Comparison of ENCODE assay signal across 8 mouse cellular contexts in genomic region chr7:19561431-19561764, GRCm38 (mm10). TPM values are rescaled to one million over a fixed set of nuclear protein-coding genes. Genes with fewer than 3 reads are reported as not detected.
A peak's percentile ranks its signal among the peaks of the same experiment; 100 is the strongest.
DNase-seq lines count a peak whose midpoint lies in the region; ATAC-seq and TF ChIP-seq lines count a peak whose summit lies in the region.

No protein-coding gene starts in this region.

- 2% methylated on average over 11 of the region's 11 CpGs for WGBS in kidney, adult 2 months
- 2% methylated on average over 11 of the region's 11 CpGs for WGBS in embryonic facial prominence, embryonic 10.5 days
- 2% methylated on average over 11 of the region's 11 CpGs for WGBS in intestine, postnatal 0 days
- under 1% methylated on average over 11 of the region's 11 CpGs for WGBS in midbrain, postnatal 0 days

- no peak for TF ChIP-seq POLR2A in kidney, adult 2 months (IDR thresholded peaks at IDR 0.05; ENCODE audit: low read depth, low read length)

- H3K27ac ChIP-seq in kidney, adult 2 months (ENCODE audit: insufficient read depth, low read depth, low read length), result peak overlapping the region; percentile 87
- H3K27ac ChIP-seq in embryonic facial prominence, embryonic 10.5 days (replicated peaks), result peak overlapping the region; percentile 95
- peak overlapping the region; percentile 88 for H3K27ac ChIP-seq in intestine, postnatal 0 days (ENCODE audit: low read depth, low read length)
- peak overlapping the region; percentile 94 for H3K27ac ChIP-seq in midbrain, postnatal 0 days (ENCODE audit: low read depth, low read length)

- DNase-seq in kidney, adult 2 months, result peak; percentile 69
- no peak for DNase-seq in kidney, postnatal 14 days
- DNase-seq in embryonic facial prominence, embryonic 10.5 days (ENCODE audit: low spot score), result no peak
- no peak for DNase-seq in midbrain, postnatal 0 days (ENCODE audit: low spot score)
- no peak for DNase-seq in urinary bladder, adult 2 months (ENCODE audit: low spot score)
- no peak for DNase-seq in adrenal gland, adult 8-10 months
- no peak for DNase-seq in lung, postnatal 25 days (ENCODE audit: low spot score)

- no peak for TF ChIP-seq CTCF in kidney, adult 2 months (conservative IDR thresholded peaks at IDR 0.05; ENCODE audit: insufficient read depth, insufficient read length, low read depth, low read length)
- TF ChIP-seq CTCF in intestine, postnatal 0 days (IDR thresholded peaks at IDR 0.05; ENCODE audit: low read depth), result no peak
- no peak for TF ChIP-seq CTCF in midbrain, postnatal 0 days (IDR thresholded peaks at IDR 0.05)

- H3K4me3 ChIP-seq in kidney, adult 2 months (ENCODE audit: insufficient read depth, low read depth, low read length), result peak overlapping the region; percentile 90
- H3K4me3 ChIP-seq in embryonic facial prominence, embryonic 10.5 days, result peak overlapping the region; percentile 100
- H3K4me3 ChIP-seq in intestine, postnatal 0 days (ENCODE audit: low read depth, low read length), result peak overlapping the region; percentile 90
- peak overlapping the region; percentile 90 for H3K4me3 ChIP-seq in midbrain, postnatal 0 days (ENCODE audit: low read depth, low read length)

- peak overlapping the region; percentile 96 for H3K4me2 ChIP-seq in intestine, postnatal 0 days (replicated peaks; ENCODE audit: low read depth)
- peak overlapping the region; percentile 95 for H3K4me2 ChIP-seq in midbrain, postnatal 0 days (ENCODE audit: low read depth, low read length, poor library complexity, severe bottlenecking)

- ATAC-seq in intestine, postnatal 0 days, result no peak
- no peak for ATAC-seq in midbrain, postnatal 0 days (ENCODE audit: low FRiP score)

- H3K9me3 ChIP-seq in embryonic facial prominence, embryonic 10.5 days, result peaks cover 14% of the 10 kb centered on the region; the same call in 1 of the 2 replicates
- H3K9me3 ChIP-seq in intestine, postnatal 0 days (ENCODE audit: control insufficient read depth), result no peaks in the 10 kb centered on the region
- no peaks in the 10 kb centered on the region for H3K9me3 ChIP-seq in midbrain, postnatal 0 days (ENCODE audit: low read length)

- no peaks in the 10 kb centered on the region for H3K36me3 ChIP-seq in kidney, adult 2 months (ENCODE audit: control insufficient read depth, insufficient read depth, low read length)
- H3K36me3 ChIP-seq in embryonic facial prominence, embryonic 10.5 days (replicated peaks), result peaks cover 60% of the 10 kb centered on the region
- H3K36me3 ChIP-seq in intestine, postnatal 0 days (ENCODE audit: control insufficient read depth, insufficient read depth), result peaks cover 16% of the 10 kb centered on the region
- H3K36me3 ChIP-seq in midbrain, postnatal 0 days (ENCODE audit: insufficient read depth, low read length), result peaks cover 21% of the 10 kb centered on the region

- H3K4me1 ChIP-seq in kidney, adult 2 months (ENCODE audit: control insufficient read depth, insufficient read depth, low read length), result peaks cover 41% of the 10 kb centered on the region
- peaks cover 49% of the 10 kb centered on the region for H3K4me1 ChIP-seq in embryonic facial prominence, embryonic 10.5 days
- H3K4me1 ChIP-seq in intestine, postnatal 0 days (replicated peaks; ENCODE audit: control insufficient read depth, insufficient read depth, low read length), result peaks cover 12% of the 10 kb centered on the region; the same call in 1 of the 2 replicates
- peaks cover 13% of the 10 kb centered on the region for H3K4me1 ChIP-seq in midbrain, postnatal 0 days (ENCODE audit: insufficient read depth, low read length)

- no peaks in the 10 kb centered on the region for H3K27me3 ChIP-seq in kidney, adult 2 months (replicated peaks; ENCODE audit: control insufficient read depth, insufficient read depth, low read length)
- H3K27me3 ChIP-seq in embryonic facial prominence, embryonic 10.5 days (replicated peaks; ENCODE audit: low read depth, poor library complexity, severe bottlenecking), result no peaks in the 10 kb centered on the region
- H3K27me3 ChIP-seq in intestine, postnatal 0 days (replicated peaks; ENCODE audit: control insufficient read depth, insufficient read depth, low read length), result no peaks in the 10 kb centered on the region
- no peaks in the 10 kb centered on the region for H3K27me3 ChIP-seq in midbrain, postnatal 0 days (ENCODE audit: insufficient read depth, low read length)

- H3K9ac ChIP-seq in intestine, postnatal 0 days (ENCODE audit: low read depth, low read length), result peak overlapping the region; percentile 75
- peak overlapping the region; percentile 96 for H3K9ac ChIP-seq in midbrain, postnatal 0 days (replicated peaks; ENCODE audit: low read length, poor library complexity, severe bottlenecking)

RNA-seq across cellular contexts. Expression of gene Ppp1r37, which starts 1.5 kb away (rescaled TPM):
- 87.0 and 92.0 TPM in 2 replicates for polyA plus RNA-seq in kidney, adult 2 months (2012; rRNA removed)
- polyA plus RNA-seq in embryonic facial prominence, embryonic 10.5 days (2016; fragmentation: Nextera tagmentation; extraction: Ambion mirVana), result 20.7 and 22.9 TPM in 2 replicates
- polyA plus RNA-seq in intestine, postnatal 0 days (2015; fragmentation: Nextera tagmentation; extraction: Ambion mirVana), result 13.9 and 15.0 TPM in 2 replicates
- 114 and 127 TPM in 2 replicates for total RNA-seq in midbrain, postnatal 0 days (2014; rRNA removed)
- polyA plus RNA-seq in midbrain, postnatal 0 days (2015; fragmentation: Nextera tagmentation; extraction: Ambion mirVana), result 27.8 and 28.1 TPM in 2 replicates
- 61.4 and 64.8 TPM in 2 replicates for polyA plus RNA-seq in urinary bladder, adult 2 months (2012; rRNA removed)
- 10 to 100 TPM; 68.3 to 88.3 (median 81.8) TPM for total RNA-seq in adrenal gland, adult 8-10 months (2022)

RNA-seq across cellular contexts. Expression of gene Zfp296, which starts 15.7 kb away (rescaled TPM):
- 2.7 and 3.3 TPM in 2 replicates for polyA plus RNA-seq in kidney, adult 2 months (2012; rRNA removed)
- 0.41 and 0.44 TPM in 2 replicates for polyA plus RNA-seq in embryonic facial prominence, embryonic 10.5 days (2016; fragmentation: Nextera tagmentation; extraction: Ambion mirVana)
- 0.14 TPM in 1 of 2 replicates, not detected in the other for polyA plus RNA-seq in intestine, postnatal 0 days (2015; fragmentation: Nextera tagmentation; extraction: Ambion mirVana)
- total RNA-seq in midbrain, postnatal 0 days (2014; rRNA removed), result 0.33 and 1.2 TPM in 2 replicates
- 0.11 TPM in 1 of 2 replicates, not detected in the other for polyA plus RNA-seq in midbrain, postnatal 0 days (2015; fragmentation: Nextera tagmentation; extraction: Ambion mirVana)
- 6.2 and 7.0 TPM in 2 replicates for polyA plus RNA-seq in urinary bladder, adult 2 months (2012; rRNA removed)
- total RNA-seq in adrenal gland, adult 8-10 months (2022), result under 1 TPM; 0.52 to 0.68 (median 0.57) TPM

RNA-seq across cellular contexts. Expression of gene Gemin7, which starts 16.0 kb away (rescaled TPM):
- polyA plus RNA-seq in kidney, adult 2 months (2012; rRNA removed), result 143 and 149 TPM in 2 replicates
- polyA plus RNA-seq in embryonic facial prominence, embryonic 10.5 days (2016; fragmentation: Nextera tagmentation; extraction: Ambion mirVana), result 187 and 191 TPM in 2 replicates
- 99.5 and 102 TPM in 2 replicates for polyA plus RNA-seq in intestine, postnatal 0 days (2015; fragmentation: Nextera tagmentation; extraction: Ambion mirVana)
- total RNA-seq in midbrain, postnatal 0 days (2014; rRNA removed), result 58.1 and 70.9 TPM in 2 replicates
- polyA plus RNA-seq in midbrain, postnatal 0 days (2015; fragmentation: Nextera tagmentation; extraction: Ambion mirVana), result 158 and 181 TPM in 2 replicates
- polyA plus RNA-seq in urinary bladder, adult 2 months (2012; rRNA removed), result 69.0 TPM in 2 replicates
- total RNA-seq in adrenal gland, adult 8-10 months (2022), result 10 to 100 TPM; 76.9 to 94.1 (median 85.1) TPM

RNA-seq across cellular contexts. Expression of gene Clasrp, which starts 42.9 kb away (rescaled TPM):
- 29.0 and 54.8 TPM in 2 replicates for polyA plus RNA-seq in kidney, adult 2 months (2012; rRNA removed)
- polyA plus RNA-seq in embryonic facial prominence, embryonic 10.5 days (2016; fragmentation: Nextera tagmentation; extraction: Ambion mirVana), result 58.0 and 58.9 TPM in 2 replicates
- 14.8 and 16.9 TPM in 2 replicates for polyA plus RNA-seq in intestine, postnatal 0 days (2015; fragmentation: Nextera tagmentation; extraction: Ambion mirVana)
- total RNA-seq in midbrain, postnatal 0 days (2014; rRNA removed), result 74.4 and 97.4 TPM in 2 replicates
- 70.3 and 74.7 TPM in 2 replicates for polyA plus RNA-seq in midbrain, postnatal 0 days (2015; fragmentation: Nextera tagmentation; extraction: Ambion mirVana)
- 68.9 and 76.5 TPM in 2 replicates for polyA plus RNA-seq in urinary bladder, adult 2 months (2012; rRNA removed)
- 10 to 100 TPM; 29.5 to 92.6 (median 50.4) TPM for total RNA-seq in adrenal gland, adult 8-10 months (2022)

RNA-seq across cellular contexts. Expression of gene Nkpd1, which starts 43.8 kb away (rescaled TPM):
- 0.11 and 0.16 TPM in 2 replicates for polyA plus RNA-seq in kidney, adult 2 months (2012; rRNA removed)
- 0.17 and 0.19 TPM in 2 replicates for polyA plus RNA-seq in embryonic facial prominence, embryonic 10.5 days (2016; fragmentation: Nextera tagmentation; extraction: Ambion mirVana)
- not detected in 2 replicates for polyA plus RNA-seq in intestine, postnatal 0 days (2015; fragmentation: Nextera tagmentation; extraction: Ambion mirVana)
- 2.3 TPM in 2 replicates for total RNA-seq in midbrain, postnatal 0 days (2014; rRNA removed)
- 1.6 and 1.8 TPM in 2 replicates for polyA plus RNA-seq in midbrain, postnatal 0 days (2015; fragmentation: Nextera tagmentation; extraction: Ambion mirVana)
- polyA plus RNA-seq in urinary bladder, adult 2 months (2012; rRNA removed), result 1.5 and 1.6 TPM in 2 replicates
- total RNA-seq in adrenal gland, adult 8-10 months (2022), result under 1 TPM in 2 of 4 experiments, not detected in 2; 0.13 to 0.31 TPM
